Mouse (Mus musculus): ENCODE data around the gene Dnal4.

The Dnal4 gene

DNA sequence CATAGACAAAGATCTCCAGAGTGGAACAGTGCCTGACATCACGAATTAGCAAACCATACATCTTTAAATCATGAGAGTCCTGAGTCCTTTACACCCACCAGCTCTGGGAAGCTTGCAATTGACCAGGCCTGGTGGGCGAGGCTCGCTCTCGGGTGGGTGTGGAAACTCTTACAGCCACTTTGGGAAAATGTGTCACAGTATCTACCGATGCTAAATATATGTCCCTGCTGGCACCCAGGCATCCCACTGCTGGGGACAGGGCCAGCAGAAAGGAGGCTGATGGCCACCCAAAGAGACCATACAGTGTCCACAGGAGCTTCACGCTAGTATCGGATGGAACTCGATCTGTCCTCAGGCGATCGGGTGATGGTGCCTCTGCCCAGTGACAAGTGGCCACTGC, 20.9 kb upstream of the Dnal4 start:
- DNase-seq = no peak

DNA sequence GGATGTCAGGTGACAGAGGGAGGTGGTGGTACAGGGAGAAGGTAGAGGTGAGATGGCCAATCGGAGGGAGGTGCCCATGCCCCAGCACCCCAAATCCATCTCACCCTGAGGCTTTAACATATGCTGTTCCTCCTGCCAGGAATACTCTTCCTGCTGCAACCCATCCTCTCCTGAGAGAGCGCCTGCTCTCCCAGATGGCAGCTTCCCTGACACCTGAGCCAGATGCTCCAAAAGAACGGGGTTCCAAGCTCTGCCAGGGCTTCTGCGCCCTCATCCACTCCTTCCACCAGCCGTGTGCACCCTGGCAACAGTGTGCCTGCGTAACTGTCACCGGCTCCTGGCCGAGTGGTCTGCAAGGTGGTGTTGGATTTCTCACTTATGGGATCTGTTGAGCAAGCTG, 20.0 kb upstream of the Dnal4 start:
- DNase-seq = no peak

DNA sequence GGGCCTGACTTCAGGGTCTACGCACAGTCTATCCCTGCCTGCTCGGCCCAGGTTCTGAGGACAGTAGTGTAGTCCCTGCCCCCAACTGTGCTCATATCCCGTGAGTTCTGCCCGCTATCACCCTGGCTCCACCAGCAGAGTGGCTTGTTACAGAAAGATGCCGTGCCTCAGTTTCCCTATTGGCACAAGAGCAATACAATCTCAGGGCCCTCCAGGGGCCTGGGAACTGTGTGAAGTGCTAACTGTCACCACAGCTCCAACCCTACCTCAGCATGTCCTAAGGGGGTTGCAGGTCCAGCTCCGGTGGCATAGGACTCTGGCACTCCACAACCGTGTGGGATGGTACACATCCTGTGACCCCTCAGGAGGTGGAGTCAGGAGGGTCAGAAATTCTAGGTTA, 19.4 kb upstream of the Dnal4 start:
- DNase-seq = no peak

DNA sequence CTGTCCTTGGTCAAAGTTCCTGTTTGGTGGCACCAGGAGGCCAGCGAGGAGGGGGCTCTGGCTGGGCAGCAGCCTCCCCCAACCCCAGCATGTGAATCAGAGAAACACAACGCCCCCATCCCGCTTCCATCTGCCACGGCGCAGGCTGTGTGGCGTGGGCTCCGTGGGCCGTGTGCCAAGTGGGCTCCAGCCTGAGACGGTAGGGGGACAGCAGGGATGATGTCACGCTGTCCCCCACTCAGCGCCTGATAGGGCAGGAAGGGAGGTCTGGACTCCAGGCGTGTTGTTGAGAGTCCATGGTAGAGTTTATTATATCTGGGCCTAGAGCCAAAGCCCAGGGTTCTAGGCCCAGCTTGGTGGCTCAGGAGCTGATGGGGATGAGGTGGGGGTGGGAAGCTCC, 18.6 kb upstream of the Dnal4 start:
- no peak for DNase-seq

GRCm38 (mm10) chr15:79794173-79794572, 16.5 kb upstream of the Dnal4 start:
- DNase-seq = no peak

- DNase-seq = no peak
Observed at GRCm38 (mm10) chr15:79793076-79793475, 15.4 kb upstream of the Dnal4 start.

DNA sequence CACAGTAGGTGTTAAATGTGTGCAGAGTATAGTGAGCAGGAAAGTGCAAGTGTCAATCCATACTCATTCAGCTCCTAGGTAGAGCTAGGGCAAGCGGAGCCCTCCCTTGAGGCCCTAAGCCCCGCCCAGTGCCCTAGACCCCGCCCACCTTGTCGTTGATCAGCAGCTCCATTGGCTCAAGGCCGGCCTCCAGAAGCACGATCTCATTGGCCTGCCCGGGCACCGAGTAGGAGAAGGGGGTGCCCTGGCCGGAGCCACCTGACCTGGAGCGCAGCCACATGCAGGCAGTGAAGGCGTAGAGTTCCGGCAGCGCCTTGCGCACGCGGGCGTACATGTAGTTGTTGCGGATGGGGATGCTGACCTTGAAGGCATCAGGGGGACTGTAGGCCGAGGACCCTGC, 14.8 kb upstream of the Dnal4 start:
- no peak for DNase-seq

GRCm38 (mm10) chr15:79791502-79791901, 13.9 kb upstream of the Dnal4 start:
- peak; percentile 49 for DNase-seq

DNA sequence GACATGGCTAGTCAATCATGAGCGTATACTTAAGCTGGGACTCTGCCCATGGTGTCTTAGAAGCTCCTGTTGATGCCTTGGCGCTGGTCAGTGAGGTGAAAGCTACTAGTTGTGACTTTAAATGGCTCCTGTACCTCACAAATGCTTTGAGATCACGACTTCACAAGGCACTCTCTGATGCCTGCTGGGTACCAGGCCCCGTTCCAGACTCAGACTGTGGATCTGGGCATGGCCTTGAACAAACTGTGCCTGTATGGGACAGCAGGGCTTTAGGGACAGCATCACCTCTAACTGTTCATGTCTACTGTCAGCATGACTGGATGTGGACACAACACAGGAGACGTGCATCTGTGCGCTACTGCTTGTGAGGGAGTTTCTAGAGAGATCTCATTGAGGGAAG, 13.3 kb upstream of the Dnal4 start:
- no peak for DNase-seq

GRCm38 (mm10) chr15:79790111-79790510, 12.5 kb upstream of the Dnal4 start:
- DNase-seq = no peak

- DNase-seq = no peak
Observed at GRCm38 (mm10) chr15:79787815-79788214, 10.2 kb upstream of the Dnal4 start.

- no peak for DNase-seq
Observed at GRCm38 (mm10) chr15:79785056-79785455, 7.4 kb upstream of the Dnal4 start.

- DNase-seq = no peak
Observed at GRCm38 (mm10) chr15:79775662-79776061, 2.0 kb downstream of the Dnal4 start.

DNA sequence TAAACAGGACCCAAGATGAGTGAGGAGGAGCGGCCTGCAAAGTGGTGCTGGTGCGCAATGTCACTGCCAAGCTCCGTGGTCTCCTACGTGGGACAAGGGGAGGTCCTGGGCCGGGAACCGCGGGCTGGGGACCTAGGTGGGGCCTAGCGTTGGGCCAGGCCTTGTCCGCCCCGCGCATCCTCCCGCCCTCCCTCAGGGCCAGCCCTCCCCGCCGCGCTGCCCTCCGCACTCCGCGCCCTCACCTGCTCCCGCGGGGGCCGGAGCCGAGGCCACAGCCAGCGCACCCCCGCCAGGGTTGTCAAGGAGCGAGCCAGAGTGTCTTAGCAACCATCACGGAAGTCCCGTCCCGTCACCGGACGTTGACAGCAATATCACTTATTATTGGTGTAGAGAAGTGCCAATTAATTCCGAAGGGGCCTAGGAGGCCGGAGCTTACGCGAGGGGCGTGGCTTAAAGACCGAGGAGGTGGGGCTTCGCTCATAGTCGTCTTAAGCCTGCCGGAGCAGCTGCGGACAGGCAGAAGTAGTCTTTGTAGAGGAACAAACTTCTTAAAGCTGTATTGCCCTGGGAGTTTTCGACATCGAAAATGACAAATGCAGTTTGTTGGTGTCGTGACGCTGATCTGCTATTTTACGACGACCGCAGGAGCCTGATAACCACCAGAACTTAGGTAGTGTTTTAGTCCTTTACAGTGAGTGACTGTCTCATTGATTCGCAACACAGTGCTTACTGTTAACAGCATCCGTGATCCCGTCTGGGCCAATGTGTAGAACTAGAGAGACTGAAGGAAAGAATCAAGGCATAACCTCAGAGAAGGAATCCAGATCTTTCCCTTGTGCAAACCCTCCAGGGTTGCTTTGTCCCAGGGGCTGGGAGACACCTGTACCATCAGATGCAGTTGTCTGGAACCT, 3.3 kb downstream of the Dnal4 start:
- DNase-seq = peak; percentile 97

- no peak for DNase-seq
Observed at GRCm38 (mm10) chr15:79770629-79771240, 6.9 kb downstream of the Dnal4 start.

DNA sequence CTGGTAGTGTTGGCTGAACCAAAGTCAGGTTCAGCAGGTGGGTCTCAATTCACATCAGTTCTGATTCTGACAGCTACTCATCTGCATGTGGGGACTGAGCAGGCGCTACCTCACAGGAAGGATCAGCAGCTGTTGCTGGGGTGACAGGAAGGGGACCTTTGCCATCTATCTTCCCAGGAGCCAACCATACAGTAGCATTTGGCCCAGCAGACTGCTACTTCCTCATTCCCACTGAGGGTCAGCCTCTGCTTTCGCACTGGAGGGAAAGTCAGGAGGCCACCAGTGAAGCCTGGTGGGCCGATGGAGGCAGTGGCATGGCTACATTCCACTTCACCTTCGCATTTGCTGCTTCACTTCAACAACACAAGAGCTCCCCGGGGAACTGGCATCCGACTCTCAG, 9.3 kb downstream of the Dnal4 start:
- DNase-seq = no peak

DNA sequence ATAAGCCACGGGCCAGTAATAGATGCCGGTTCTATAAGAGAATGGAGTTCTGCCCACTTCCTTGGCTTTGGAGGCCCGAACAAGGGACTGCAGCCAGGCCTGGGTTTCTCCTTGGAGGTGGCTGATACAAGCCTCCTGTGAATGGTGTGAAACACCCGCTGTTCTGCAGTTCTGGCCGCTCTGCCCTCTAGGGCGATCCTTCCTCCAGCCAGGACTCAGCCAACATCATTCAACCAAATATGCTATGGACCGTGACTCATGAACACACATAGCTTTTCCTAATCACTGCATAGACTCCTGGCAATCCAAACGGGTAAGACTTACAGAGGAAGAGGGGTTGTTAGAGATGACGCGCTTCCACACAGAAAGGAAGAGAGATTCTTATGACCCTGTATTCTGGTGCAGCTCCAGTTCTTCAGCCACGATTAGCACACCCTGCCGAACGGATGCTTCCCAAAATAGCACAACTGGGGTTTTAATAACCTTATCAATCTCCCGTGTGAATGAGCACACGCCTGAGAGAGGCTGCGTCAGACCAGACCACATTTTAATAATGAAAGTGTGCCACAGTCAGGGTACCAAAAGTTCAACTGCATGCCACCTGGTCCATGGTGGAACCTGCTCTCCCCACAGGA, 10.2 kb downstream of the Dnal4 start:
- no peak for DNase-seq

DNA sequence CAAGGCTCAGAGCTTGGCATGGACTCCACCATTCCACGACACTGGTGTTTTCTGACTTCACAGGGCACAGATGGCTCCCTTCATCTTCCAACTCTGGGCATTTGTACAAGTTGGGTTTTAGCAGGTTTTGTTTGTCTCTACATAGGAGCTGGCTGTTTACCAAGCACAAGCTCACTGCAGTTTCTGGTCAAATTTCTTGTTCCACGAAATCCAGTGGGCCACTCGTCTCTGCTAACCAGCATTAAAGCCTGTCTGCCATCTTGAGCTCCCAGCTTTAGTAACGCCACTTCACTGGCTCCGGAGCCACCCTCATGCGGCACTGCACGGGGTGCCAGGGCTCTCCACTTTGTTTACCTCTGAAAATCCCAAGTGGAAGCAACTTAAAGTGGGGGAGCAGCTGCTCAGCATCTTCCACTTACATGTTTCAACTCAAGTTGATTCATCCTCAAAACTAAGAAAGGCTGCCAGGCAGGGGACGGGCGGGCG, 11.0 kb downstream of the Dnal4 start:
- no peak for DNase-seq

DNA sequence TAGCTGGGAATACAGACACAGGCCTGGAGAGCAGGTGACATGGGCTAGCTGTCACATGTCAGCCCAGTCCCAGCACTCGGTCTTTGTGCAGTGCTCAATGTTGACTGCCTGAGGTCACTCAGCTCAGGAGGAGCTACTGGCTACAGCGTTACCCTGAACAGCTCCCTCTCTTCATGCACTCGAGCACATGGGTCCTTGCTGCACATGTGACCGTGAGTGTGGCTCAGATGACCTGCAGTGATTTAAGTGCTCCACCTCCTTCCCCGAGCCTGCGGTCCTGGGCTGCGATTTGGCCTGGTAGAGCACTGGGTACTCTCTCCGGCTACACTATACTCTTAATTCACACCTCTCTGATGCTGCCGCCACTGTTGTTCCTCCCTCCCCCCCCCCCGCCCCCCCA, 11.5 kb downstream of the Dnal4 start:
- DNase-seq = no peak

- peak; percentile 75 for DNase-seq
Observed at GRCm38 (mm10) chr15:79765361-79765760, 12.3 kb downstream of the Dnal4 start.

DNA sequence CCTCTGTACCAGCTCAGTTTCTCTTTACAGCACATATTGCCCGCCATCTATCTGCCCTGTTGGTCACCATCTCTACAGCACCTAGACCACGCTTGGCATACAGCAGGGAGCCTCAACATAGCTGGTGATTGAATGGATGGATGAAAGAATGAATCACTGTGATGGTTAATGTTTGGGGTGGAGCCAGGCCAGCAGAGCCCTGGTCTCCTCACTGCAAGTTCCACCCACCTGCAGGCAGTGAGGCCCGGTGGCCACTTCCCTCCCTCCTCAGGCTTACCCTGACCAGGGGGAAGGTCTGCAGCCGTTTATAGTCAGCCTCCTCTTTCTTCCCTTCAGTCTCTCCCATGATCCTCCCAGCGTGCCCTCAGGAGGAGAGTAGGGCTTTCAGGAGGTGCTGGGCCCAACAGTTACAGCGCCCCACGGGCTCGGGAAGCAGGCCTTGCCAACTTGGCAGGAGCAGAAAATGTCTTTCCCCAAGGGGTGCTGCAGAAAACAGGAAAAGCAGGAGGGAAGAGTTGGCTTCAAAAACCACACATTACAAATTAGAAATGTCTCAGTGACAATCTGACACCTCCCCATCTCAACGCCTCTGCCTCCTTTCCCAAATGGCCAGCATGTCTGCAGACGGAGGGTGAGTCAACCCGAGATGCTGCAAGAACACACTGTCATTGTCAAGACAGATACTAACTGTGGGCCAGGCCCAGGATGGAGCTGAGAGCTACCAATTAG, 12.9 kb downstream of the Dnal4 start:
- DNase-seq = no peak

- DNase-seq = no peak
Observed at GRCm38 (mm10) chr15:79763601-79764246, 13.9 kb downstream of the Dnal4 start.

DNA sequence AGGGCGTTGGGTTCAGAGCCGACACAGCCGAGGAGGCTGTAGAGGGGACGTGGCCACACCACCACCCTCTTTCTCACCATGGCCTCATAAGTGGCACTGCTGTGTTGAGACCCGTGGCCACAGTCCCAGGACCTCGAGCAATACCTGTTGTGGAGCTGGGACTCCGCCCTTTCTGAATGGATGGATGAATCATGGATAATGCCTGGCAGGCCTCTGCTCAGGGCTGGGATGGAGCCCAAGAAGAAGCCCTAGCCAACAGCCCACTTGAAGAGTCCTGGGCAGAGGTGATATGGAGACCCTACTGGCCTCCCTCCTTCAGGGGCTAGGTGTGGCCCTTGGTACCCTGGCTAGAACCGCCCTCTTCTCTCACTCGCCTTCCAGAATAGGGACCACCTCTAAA, 14.6 kb downstream of the Dnal4 start:
- no peak for DNase-seq
